Mouse (Mus musculus) liver, embryonic 14.5 days (tissue): ENCODE results near the gene Dars. TPM values are rescaled to one million over a fixed set of nuclear protein-coding genes. Genes with fewer than 3 reads are reported as not detected.

Experiments
- ATAC-seq: fragments of 200-750 bp; cut with Nextera tagmentation; 2 replicates; pipeline ENCODE4 v1.8.0; 2017; ENCODE audit warnings: moderate number of reproducible peaks, mild to moderate bottlenecking, moderate library complexity; ENCODE audit not compliant: insufficient read depth
- DNase-seq, 3 experiments: peaks; one replicate each; pipeline ENCODE4 v3.0.0-alpha.2; 2012 to 2013; ENCODE audit warnings: low read depth in 3 of 3, low spot score in 3 of 3
- H3K27ac ChIP-seq: fragments of 300-500 bp; sonication (generic); 2 replicates; pipeline ENCODE4 v1.5.1; 2014; ENCODE audit warnings: moderate library complexity, mild to moderate bottlenecking, control low read depth, inconsistent platforms
- H3K27me3 ChIP-seq: fragments of 300-500 bp; sonication (generic); 2 replicates; pipeline ENCODE4 v1.6.1; 2014; ENCODE audit warnings: mild to moderate bottlenecking, low read length, moderate library complexity; ENCODE audit not compliant: control insufficient read depth, insufficient read depth
- H3K36me3 ChIP-seq: fragments of 300-500 bp; sonication (generic); replicated peaks from 2 replicates; pipeline ENCODE4 v1.6.1; 2014; ENCODE audit warnings: low read depth; ENCODE audit not compliant: control insufficient read depth, insufficient read depth
- H3K4me1 ChIP-seq, 2 experiments: fragments of 200-500 bp in 1 of 2; fragments of 300-500 bp in 1 of 2; sonication (generic) in 1 of 2; replicated peaks; 2 replicates each; pipeline ENCODE4 v1.6.1; 2012 to 2014; ENCODE audit warnings: antibody characterized with exemption in 1 of 2, inconsistent platforms in 1 of 2, low read length in 1 of 2; ENCODE audit not compliant: control insufficient read depth in 2 of 2, insufficient read depth in 2 of 2
- H3K4me2 ChIP-seq: fragments of 300-500 bp; sonication (generic); 2 replicates; pipeline ENCODE4 v1.6.1; 2014; ENCODE audit warnings: low read depth, mild to moderate bottlenecking, control low read depth, moderate library complexity
- H3K4me3 ChIP-seq, 2 experiments: fragments of 200-500 bp in 1 of 2; fragments of 300-500 bp in 1 of 2; sonication (generic) in 1 of 2; 2 replicates each; pipeline ENCODE4 v1.5.1; 2012 to 2014; ENCODE audit warnings: low read depth in 2 of 2, low read length in 2 of 2, mild to moderate bottlenecking in 2 of 2, control low read depth in 1 of 2, inconsistent platforms in 1 of 2, moderate library complexity in 1 of 2; ENCODE audit not compliant: insufficient read depth in 1 of 2
- H3K9ac ChIP-seq: fragments of 300-500 bp; sonication (generic); replicated peaks from 2 replicates; pipeline ENCODE4 v1.6.1; 2014; ENCODE audit warnings: mild to moderate bottlenecking, control low read depth, moderate library complexity
- H3K9me3 ChIP-seq: fragments of 300-500 bp; sonication (generic); 2 replicates; pipeline ENCODE4 v1.6.1; 2016; ENCODE audit warnings: low read length, mixed read lengths; ENCODE audit not compliant: control insufficient read depth
- CTCF ChIP-seq: IDR thresholded peaks from 2 replicates; pipeline ENCODE4 v1.5.1; 2016; ENCODE audit warnings: antibody characterized with exemption, low read depth, control low read depth
- EP300 ChIP-seq: IDR thresholded peaks from 2 replicates; pipeline ENCODE4 v1.6.1; 2016; ENCODE audit warnings: antibody characterized with exemption, low read depth
- WGBS: fragments of 180-500 bp; shearing (Covaris S2); extraction: QIAGEN DNeasy Blood & Tissue Kit; methylation state at CpG from one replicate; pipeline ENCODE4 v1.1.7; 2014; ENCODE audit not compliant: insufficient replicate concordance; 5-methylcytosine and 5-hydroxymethylcytosine counted together
- polyA plus RNA-seq, 2 experiments: library from polyadenylated mRNA; depleted of rRNA in 1 of 2; stranded (reverse) in 1 of 2; unstranded in 1 of 2; fragments of >200 nt; fragmentation: Nextera tagmentation in 1 of 2; extraction: Ambion mirVana in 1 of 2; gene quantifications; 2 replicates each; pipeline versions ENCODE4 v1.2.1 to v1.2.3; 2012 to 2014

The Dars gene
- polyA plus RNA-seq, 2 experiments, result 34.8 to 62.8 TPM

DNA sequence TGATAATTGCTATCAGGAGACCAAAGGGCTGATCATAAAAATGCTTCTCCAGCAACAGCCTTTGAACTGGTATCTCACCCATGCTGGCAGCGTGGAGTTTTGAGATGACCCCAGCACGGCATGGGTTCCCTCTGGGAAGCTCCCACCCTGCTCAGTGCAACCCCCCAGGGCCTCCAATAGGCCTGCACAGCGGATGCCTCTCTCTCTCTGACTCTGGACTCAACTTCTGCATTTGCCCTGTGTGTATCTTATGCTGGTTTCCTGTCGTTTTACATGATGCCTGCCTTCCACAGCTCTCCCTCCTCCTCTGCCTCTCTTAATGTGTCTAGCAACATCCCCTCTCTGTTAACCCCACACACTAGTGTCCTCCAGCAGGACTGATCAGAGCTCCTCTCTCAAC is 102.5 kb downstream of the Dars start:
- no peaks in the 10 kb centered on the region for H3K36me3 ChIP-seq
- no peak overlapping the region for H3K9ac ChIP-seq
- H3K27ac ChIP-seq, result no peak overlapping the region
- no peaks in the 10 kb centered on the region for H3K4me1 ChIP-seq
- DNase-seq (no peak), ATAC-seq (no peak)
- WGBS, result 12% methylated on average over 4 of the region's 4 CpGs
- H3K27me3 ChIP-seq, result no peaks in the 10 kb centered on the region
- H3K4me2 ChIP-seq, result no peak overlapping the region
- H3K4me3 ChIP-seq, result no peak overlapping the region
- no peak for TF ChIP-seq EP300
- no peak for TF ChIP-seq CTCF
- no peaks in the 10 kb centered on the region for H3K9me3 ChIP-seq

Other genes starting within 250 kb of the Dars start
- gene Ubxn4, start 173.4 kb downstream of the Dars start, polyA plus RNA-seq (2012; rRNA removed), result 9.8 and 14.9 TPM in 2 replicates
- gene Ubxn4, start 173.4 kb downstream of the Dars start, polyA plus RNA-seq (2014; fragmentation: Nextera tagmentation; extraction: Ambion mirVana), result 27.2 and 32.8 TPM in 2 replicates
- 0.02 and 0.03 TPM in 2 replicates for gene Lct, start 89.0 kb downstream of the Dars start, polyA plus RNA-seq (2012; rRNA removed)
- gene Lct, start 89.0 kb downstream of the Dars start, polyA plus RNA-seq (2014; fragmentation: Nextera tagmentation; extraction: Ambion mirVana), result not detected in 2 replicates
- gene Mcm6, start 57.7 kb downstream of the Dars start, polyA plus RNA-seq (2012; rRNA removed), result 77.5 and 110 TPM in 2 replicates
- 231 and 251 TPM in 2 replicates for gene Mcm6, start 57.7 kb downstream of the Dars start, polyA plus RNA-seq (2014; fragmentation: Nextera tagmentation; extraction: Ambion mirVana)
- gene Cxcr4, start 174.9 kb upstream of the Dars start, polyA plus RNA-seq (2012; rRNA removed), result 9.1 and 9.3 TPM in 2 replicates
- gene Cxcr4, start 174.9 kb upstream of the Dars start, polyA plus RNA-seq (2014; fragmentation: Nextera tagmentation; extraction: Ambion mirVana), result 1.8 and 2.4 TPM in 2 replicates